Mouse (Mus musculus) thymus, postnatal 36 days (tissue): ENCODE results near the gene Olfr1469.
"Not testable (repeated sequence)": the region's sequence is repeated elsewhere in the genome, so short reads cannot be mapped to it uniquely, and the experiment has no call there.

ENCODE experiments used
- DNase-seq, 2 experiments: peaks; one replicate each; pipeline ENCODE4 v3.0.0; 2022; ENCODE audit warnings: mixed read lengths in 2 of 2

Gene Olfr1469

GRCm38 (mm10) chr19:13407549-13407948 is at the start of gene Olfr1469:
Gene Olfr1469, plus strand, starts transcription at chr19:13407849.
- DNase-seq, result no peak

- no peak for DNase-seq
Measured at GRCm38 (mm10) chr19:13361936-13362335, 45.7 kb upstream of the Olfr1469 start, which contains the start of gene Olfr1467. Gene Olfr1467, plus strand, starts transcription at chr19:13362236.

GRCm38 (mm10) chr19:13443109-13443508 is 35.5 kb downstream of the Olfr1469 start, which contains the start of gene Olfr1471:
Gene Olfr1471, plus strand, starts transcription at chr19:13443409.
- not testable (repeated sequence) for DNase-seq

GRCm38 (mm10) chr19:13455986-13456385 is 48.3 kb downstream of the Olfr1469 start, which contains the start of gene Olfr1472:
Gene Olfr1472, minus strand, starts transcription at chr19:13456086.
- no peak for DNase-seq
